Mouse (Mus musculus) brain, embryonic 14.5 days (tissue): ENCODE results near the gene Taco1.

Experiments
- CTCF ChIP-seq: fragments of 200-500 bp; IDR thresholded peaks from 2 replicates; pipeline ENCODE4 v1.5.1; 2012; ENCODE audit warnings: inconsistent platforms, mild to moderate bottlenecking, moderate library complexity, borderline replicate concordance; ENCODE audit not compliant: insufficient read depth, insufficient read length; ENCODE audit errors: extremely low read depth
- POLR2A ChIP-seq: fragments of 200-500 bp; IDR thresholded peaks from 2 replicates; pipeline ENCODE4 v1.6.1; 2012; ENCODE audit warnings: mild to moderate bottlenecking, inconsistent platforms, borderline replicate concordance; ENCODE audit not compliant: poor library complexity, insufficient read depth, insufficient read length, severe bottlenecking; ENCODE audit errors: extremely low read depth

DNA sequence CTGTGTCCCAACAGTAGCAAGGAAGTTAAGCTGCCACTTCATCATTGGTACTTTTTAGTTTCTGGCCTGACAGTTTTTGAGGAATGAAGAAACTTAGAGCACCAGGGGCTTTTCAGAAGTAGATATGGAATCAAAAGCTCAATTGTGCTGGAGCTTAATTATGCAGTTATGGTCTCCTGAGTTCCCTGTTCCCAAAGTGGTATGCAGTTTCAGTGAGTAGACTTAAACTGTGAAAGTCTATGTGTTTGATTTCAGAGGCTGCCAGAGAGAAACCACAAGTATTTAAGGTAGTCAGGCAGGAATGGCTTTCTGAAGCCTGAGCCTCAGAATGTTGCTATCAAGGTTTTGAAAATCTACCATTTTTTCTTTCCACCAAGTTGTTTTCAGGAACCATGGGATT lies 45.8 kb downstream of the Taco1 start:
- TF ChIP-seq POLR2A = no peak
- TF ChIP-seq CTCF = no peak
